Mouse (Mus musculus) testis, adult 2 months (tissue): ENCODE results near the gene Me3.

Source experiments
- CTCF ChIP-seq: fragments of 200-500 bp; IDR thresholded peaks from 2 replicates; pipeline ENCODE4 v1.5.1; 2012; ENCODE audit warnings: low read depth, mild to moderate bottlenecking, inconsistent platforms, low read length, moderate library complexity; ENCODE audit not compliant: control insufficient read depth, insufficient read depth, insufficient replicate concordance
- POLR2A ChIP-seq: fragments of 200-500 bp; IDR thresholded peaks from 2 replicates; pipeline ENCODE4 v1.6.1; 2012; ENCODE audit warnings: low read depth, mild to moderate bottlenecking, inconsistent platforms, low read length, moderate library complexity; ENCODE audit not compliant: control insufficient read depth

GRCm38 (mm10) chr7:89864769-89865168 lies 232.6 kb downstream of the Me3 start:
- TF ChIP-seq CTCF (no peak), POLR2A (no peak)
